Mouse (Mus musculus): ENCODE measurements around the gene Tctn3.
A peak's percentile ranks its signal among the peaks of the same experiment; 100 is the strongest.

Tctn3 gene

DNA sequence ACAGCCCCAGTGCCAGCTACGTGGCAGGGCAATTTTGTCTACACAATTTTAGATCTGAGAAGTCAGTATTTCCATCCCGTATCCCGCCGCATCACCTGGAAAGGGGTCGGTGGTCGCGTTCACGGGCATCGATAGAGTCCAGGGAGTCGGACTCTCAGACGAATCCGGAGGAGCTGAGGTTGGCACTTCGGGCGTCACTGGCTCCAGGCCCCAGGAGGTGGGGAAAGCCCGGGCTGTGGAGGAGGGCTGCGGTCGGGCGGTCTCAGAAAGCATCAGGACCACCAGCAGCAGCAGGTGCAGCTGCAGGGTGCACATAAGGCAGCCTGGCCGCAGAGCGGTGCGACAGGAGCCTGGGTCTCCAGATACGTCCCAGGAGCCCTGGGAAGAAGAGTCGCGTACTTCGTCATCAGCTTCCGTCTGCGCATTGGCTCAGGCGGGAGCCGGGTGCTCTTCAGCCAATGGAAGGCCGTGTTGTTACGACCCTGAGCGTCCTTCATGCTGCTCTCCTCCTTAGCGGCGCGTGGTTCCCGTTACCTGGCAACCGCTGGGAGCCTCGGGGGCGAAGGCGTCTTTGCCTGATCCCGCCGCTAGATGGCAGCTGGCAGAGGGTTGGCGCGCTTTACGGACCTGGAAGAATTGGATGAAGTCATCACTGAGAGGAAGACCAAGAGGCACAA lies at the start of gene Tctn3, which contains the start of gene Entpd1:
TSS of gene Tctn3 (minus strand) at position 404 of the 677 bp plus-strand sequence.
TSS of gene Entpd1 (plus strand) at position 537 of the 677 bp plus-strand sequence.
- peak; percentile 96 for DNase-seq

DNA sequence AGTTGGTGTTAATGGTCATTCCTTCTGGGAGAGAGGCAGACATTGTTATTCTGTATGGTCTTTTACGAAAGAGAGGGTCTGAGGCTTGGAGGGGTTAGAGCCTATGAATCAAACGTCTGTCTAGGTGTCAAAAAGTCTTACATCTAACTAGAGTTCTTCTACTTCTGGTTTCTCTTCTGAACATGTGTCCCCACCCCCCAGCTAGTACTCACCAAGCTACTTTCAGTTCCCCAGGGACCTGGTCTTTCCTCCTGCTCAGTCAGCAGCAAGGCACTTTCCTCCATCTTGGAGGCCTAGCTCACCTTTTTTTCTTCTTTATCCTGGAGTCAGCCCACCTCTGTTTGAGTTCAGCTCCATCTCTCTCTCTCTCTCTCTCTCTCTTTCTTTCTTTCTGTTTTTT lies 49.1 kb upstream of the Tctn3 start:
- no peak for DNase-seq

DNA sequence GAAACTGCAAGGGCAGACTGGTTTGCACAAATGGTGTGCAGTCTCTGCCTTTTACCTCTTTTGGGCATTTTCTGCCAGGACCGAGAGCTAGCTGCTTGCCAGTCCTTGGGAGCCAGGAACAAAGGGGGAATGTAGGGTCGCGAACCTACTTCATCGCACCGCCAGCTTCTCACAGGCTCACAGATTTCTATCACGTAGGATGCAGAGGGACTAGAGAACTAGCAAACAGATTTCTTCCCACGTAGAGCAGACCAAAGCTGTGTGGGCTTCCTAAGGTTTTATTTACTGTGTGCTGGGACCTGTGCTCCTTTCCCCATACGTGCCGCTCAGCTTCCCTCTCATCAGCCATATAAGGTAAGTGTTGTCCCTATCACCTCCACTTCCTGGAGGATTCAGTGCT lies 48.5 kb upstream of the Tctn3 start:
- no peak for DNase-seq

- no peak for DNase-seq
Measured at GRCm38 (mm10) chr19:40659651-40660478, 47.8 kb upstream of the Tctn3 start.

- no peak for DNase-seq
Measured at GRCm38 (mm10) chr19:40658935-40659334, 46.9 kb upstream of the Tctn3 start.

- no peak for DNase-seq
Measured at GRCm38 (mm10) chr19:40658281-40658680, 46.2 kb upstream of the Tctn3 start.

DNA sequence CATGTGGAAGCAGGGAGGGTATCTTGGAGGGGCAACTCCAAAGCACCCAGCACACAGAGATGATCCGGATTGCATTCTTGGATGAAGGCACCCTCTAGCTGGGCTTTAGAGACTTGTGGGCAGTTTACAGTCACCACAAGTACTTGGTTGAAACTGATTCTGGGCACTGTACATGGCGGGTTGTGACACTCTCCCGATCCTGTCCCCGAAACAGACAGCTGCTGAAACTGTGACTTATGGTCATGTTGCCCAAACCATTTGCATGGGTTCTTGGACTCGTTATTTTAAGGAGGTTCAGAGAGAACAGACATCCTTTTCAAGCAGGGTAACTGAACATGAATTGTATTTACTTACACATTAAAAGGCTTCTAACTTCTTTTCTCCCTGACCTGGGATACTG lies 44.2 kb upstream of the Tctn3 start:
- DNase-seq = no peak

GRCm38 (mm10) chr19:40650090-40650489 lies 38.1 kb upstream of the Tctn3 start:
- no peak for DNase-seq

DNA sequence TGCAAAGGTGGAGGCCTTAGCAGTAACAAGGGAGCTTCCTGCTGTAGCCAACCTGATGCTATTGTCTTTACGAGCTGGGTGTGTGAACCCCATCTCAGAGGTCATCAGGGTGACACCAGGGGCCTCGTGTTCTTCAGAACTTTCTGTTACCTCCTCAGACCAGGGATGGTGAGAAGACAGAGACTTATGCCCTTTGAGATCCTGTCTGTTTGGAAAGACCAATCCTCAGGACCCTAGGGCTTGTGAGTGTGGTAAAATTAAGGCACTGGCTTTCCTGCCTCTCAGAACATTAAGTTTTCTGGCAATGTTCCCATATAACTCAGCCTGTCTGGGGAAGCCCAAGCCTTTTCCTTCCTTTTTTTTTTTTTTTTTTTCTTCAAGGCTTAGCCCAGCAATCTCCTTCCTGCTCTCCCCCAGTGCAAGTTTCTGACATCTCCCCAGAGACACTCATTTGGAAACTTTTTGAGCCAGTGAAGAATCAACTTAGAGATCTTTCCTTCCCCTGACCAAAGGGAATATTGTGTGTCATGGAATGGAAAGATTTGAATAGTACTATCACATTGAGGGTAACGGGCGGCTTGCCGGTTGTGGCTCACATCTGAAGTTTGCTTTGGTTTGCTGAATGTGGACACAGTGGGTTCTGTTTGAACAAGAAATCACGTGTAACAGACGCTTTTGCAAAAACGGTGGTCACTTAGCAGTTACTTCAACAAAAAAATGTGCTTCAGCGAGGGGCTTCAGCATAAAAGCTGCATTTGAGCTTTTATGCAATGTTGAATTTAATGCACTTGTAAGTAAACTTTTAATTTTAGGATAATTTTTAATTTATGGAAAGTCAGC lies 35.5 kb upstream of the Tctn3 start:
- peak; percentile 63 for DNase-seq

- no peak for DNase-seq
Measured at GRCm38 (mm10) chr19:40646379-40646778, 34.3 kb upstream of the Tctn3 start.

DNA sequence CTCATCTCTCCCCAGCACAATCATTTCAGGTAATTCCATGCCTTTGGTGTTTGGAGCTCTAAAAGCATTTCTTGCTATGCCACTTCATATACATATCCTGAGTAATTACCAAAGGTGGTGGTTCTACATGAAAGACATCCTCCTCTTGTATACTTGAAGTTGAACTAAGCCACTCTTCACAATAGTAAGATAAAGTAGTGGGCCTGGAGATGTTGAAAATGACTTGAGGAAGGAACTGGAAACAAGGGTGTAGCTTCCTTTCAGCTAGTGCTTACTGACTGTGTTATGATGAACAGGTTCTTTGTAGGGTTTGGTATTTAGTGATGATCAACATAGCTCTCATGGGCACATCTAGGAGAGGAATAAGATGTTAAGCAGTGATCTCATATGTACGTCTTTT lies 31.8 kb upstream of the Tctn3 start:
- DNase-seq = no peak

DNA sequence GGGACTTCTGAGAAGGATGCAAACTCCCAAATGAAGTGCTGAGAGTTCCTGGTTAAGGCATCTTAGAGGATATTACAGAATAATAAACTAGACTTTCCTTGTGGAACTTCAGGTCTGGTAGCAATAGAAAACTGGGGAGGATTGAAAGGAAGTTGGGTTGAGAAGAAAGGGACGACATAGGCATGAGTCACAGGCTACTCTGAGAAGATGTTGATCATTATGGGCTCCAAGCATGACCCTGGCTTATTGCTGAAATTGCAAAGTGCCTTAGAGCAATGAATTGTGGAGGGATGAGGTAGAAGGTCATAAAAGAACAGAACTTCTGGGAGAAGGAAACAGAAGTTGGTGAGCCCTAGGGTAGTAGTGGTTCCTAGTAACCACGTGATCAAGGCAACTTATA lies 28.8 kb upstream of the Tctn3 start:
- no peak for DNase-seq

- no peak for DNase-seq
Measured at GRCm38 (mm10) chr19:40639729-40640304, 27.8 kb upstream of the Tctn3 start.

DNA sequence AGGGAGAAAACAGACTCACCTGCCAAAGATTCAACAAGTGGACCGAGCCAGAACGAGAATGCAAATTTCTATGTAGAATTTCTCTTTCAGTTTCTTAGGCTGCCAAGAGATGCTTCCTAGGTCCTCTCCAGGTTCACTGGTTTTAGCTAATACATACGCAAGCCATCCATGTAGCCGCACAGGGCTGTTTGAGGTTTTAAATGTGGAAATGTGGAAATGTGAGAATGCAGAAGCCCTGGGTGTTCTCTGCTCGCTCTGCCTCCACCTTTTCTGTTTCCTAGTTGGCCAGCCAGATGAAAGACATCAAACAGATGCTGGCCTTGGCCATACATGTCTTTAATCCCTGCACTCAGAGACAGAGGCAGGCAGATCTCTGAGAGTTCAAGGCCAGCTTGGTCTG lies 26.5 kb upstream of the Tctn3 start:
- DNase-seq = no peak

DNA sequence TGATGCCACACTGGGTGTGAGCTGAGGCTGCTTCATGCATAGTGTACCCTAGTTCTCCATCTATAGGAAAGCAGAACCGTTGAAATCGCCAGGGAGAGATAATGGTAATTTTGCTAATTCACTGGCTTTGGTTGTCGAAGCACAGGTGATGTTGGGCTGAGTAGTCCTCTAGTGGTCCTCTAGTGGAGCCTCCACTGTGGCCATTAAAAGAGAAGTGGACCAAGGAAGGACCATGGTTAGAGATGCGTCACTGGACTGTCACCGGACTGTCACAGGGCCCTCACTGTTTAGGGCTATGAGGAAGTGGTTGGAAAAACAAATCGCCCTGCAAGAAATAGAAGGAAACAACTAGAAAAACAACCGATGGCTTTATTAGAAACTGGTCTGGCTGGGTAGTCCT lies 25.6 kb upstream of the Tctn3 start:
- no peak for DNase-seq

- peak; percentile 65 for DNase-seq
Measured at GRCm38 (mm10) chr19:40637091-40637490, 25.1 kb upstream of the Tctn3 start.

- no peak for DNase-seq
Measured at GRCm38 (mm10) chr19:40633144-40633543, 21.1 kb upstream of the Tctn3 start.

- DNase-seq = no peak
Measured at GRCm38 (mm10) chr19:40632668-40633067, 20.6 kb upstream of the Tctn3 start.

DNA sequence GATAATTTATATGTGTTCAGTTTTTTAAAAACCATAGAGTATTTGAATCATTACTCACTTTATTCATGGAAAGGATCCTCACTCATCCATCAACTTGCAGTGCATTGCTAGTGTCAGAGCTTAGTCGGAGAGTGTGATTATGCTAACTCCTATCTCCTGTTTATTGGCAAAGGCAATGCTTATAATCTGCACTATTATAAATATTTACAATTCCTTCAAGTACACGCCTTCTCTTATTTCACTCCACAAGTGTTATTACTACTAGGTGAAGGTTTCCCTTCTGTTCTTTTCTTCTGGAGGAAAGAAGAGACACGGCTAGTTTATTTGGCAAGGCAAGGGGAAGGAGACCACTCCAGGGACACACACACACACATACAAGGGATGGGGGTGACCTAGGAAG lies 20.2 kb upstream of the Tctn3 start:
- DNase-seq = no peak

GRCm38 (mm10) chr19:40630606-40631005 lies 18.6 kb upstream of the Tctn3 start:
- no peak for DNase-seq

DNA sequence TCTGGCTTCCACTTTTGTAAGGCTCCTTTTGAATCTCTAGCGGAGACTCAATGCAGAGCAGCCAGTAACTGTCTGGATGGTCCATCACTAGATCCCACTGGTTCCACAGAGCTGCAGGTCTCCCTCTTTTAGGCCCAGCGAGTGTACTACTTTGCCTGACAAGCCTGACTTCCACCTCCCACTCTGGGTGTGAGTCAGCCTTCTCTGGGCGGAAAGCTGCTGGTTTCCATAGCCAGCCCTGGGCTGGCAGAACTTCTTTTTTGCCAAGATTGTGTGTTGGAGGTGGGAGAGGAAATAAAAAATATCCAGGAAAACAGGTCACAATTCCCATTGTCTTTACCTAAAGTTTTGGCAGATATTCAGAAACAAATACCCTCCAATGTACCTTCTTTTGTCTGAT lies 18.1 kb upstream of the Tctn3 start:
- DNase-seq = no peak

DNA sequence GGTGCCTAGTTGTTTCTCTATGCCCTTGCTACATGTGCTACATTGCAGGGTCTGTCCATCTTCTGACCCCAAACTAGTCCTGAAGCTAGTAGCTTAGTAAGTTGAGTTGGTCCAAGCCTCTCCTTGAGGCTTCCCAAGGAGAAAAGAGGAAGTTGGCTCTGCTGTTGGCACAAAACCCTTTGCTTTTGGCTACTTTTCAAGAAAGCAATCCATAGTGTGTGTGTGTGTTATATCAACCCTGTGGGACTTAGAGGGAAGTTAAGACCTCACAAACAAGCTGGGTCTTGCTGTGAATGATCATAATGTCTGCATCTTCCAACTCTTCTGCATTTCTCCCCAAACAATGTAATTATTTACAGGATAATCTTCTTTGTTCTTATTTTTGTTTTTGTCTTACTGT lies 16.9 kb upstream of the Tctn3 start:
- no peak for DNase-seq

GRCm38 (mm10) chr19:40625935-40626334 lies 13.9 kb upstream of the Tctn3 start:
- DNase-seq = no peak
